Mouse (Mus musculus): ENCODE results near the gene Nup50. TPM values are rescaled to one million over a fixed set of nuclear protein-coding genes. Genes with fewer than 3 reads are reported as not detected.
"Not testable (repeated sequence)": the region's sequence is repeated elsewhere in the genome, so short reads cannot be mapped to it uniquely, and the experiment has no call there.

Gene Nup50
- 67.3 and 69.8 TPM in 2 replicates for polyA plus RNA-seq (2011; ENCODE audit: insufficient read depth, insufficient read length, low read depth, missing spikeins)

- Histone ChIP-seq H3K4me3 (ENCODE audit: low read depth, low read length) (peak within 1 kb of the TSS; percentile 100), H3K27me3 (ENCODE audit: control insufficient read depth, insufficient read depth, low read length, poor library complexity, severe bottlenecking) (no peaks in the 10 kb centered on the region)
Measured at GRCm38 (mm10) chr15:84922884-84923507, at the start of gene Nup50. TSS of gene Nup50 (plus strand) at chr15:84923411.

GRCm38 (mm10) chr15:84873867-84874266, 49.3 kb upstream of the Nup50 start:
- Histone ChIP-seq H3K9me3 (replicated peaks; ENCODE audit: control insufficient read depth, insufficient read depth, low read length, poor library complexity, severe bottlenecking) (no peaks in the 10 kb centered on the region), H3K27ac (ENCODE audit: insufficient read depth, low read length) (no peak overlapping the region), H3K4me1 (ENCODE audit: control insufficient read depth, insufficient read depth, low read length) (no peaks in the 10 kb centered on the region), H3K9ac (ENCODE audit: low read depth, poor library complexity, severe bottlenecking) (no peak overlapping the region), H3K36me3 (ENCODE audit: control insufficient read depth, insufficient read depth, low read length, poor library complexity, severe bottlenecking) (no peaks in the 10 kb centered on the region), H3K27me3 (ENCODE audit: control insufficient read depth, insufficient read depth, low read length, poor library complexity, severe bottlenecking) (no peaks in the 10 kb centered on the region), H3K4me3 (ENCODE audit: low read depth, low read length) (no peak overlapping the region)
- TF ChIP-seq EP300 (IDR thresholded peaks at IDR 0.05; ENCODE audit: insufficient read depth, low read depth, low read length) (no peak), POLR2A (IDR thresholded peaks at IDR 0.05; ENCODE audit: insufficient read depth, low read length) (no peak), CTCF (IDR thresholded peaks at IDR 0.05; ENCODE audit: low read depth, low read length) (no peak)

More at GRCm38 (mm10) chr15:84922884-84923507, at the start of gene Nup50:
- Histone ChIP-seq H3K27ac (ENCODE audit: insufficient read depth, low read length) (peak within 1 kb of the TSS; percentile 38), H3K9ac (ENCODE audit: low read depth, poor library complexity, severe bottlenecking) (peak within 1 kb of the TSS; percentile 97), H3K4me1 (ENCODE audit: control insufficient read depth, insufficient read depth, low read length) (no peaks in the 10 kb centered on the region), H3K36me3 (ENCODE audit: control insufficient read depth, insufficient read depth, low read length, poor library complexity, severe bottlenecking) (peaks cover 11% of the 10 kb centered on the region), H3K9me3 (replicated peaks; ENCODE audit: control insufficient read depth, insufficient read depth, low read length, poor library complexity, severe bottlenecking) (no peaks in the 10 kb centered on the region)
- TF ChIP-seq CTCF (IDR thresholded peaks at IDR 0.05; ENCODE audit: low read depth, low read length) (no peak), POLR2A (IDR thresholded peaks at IDR 0.05; ENCODE audit: insufficient read depth, low read length) (peak; percentile 68), EP300 (IDR thresholded peaks at IDR 0.05; ENCODE audit: insufficient read depth, low read depth, low read length) (0 out of 2 replicates have a peak, but pooled peaks have one; percentile 49)

- TF ChIP-seq POLR2A (IDR thresholded peaks at IDR 0.05; ENCODE audit: insufficient read depth, low read length) (no peak), EP300 (IDR thresholded peaks at IDR 0.05; ENCODE audit: insufficient read depth, low read depth, low read length) (no peak), CTCF (IDR thresholded peaks at IDR 0.05; ENCODE audit: low read depth, low read length) (no peak)
- Histone ChIP-seq H3K9me3 (replicated peaks; ENCODE audit: control insufficient read depth, insufficient read depth, low read length, poor library complexity, severe bottlenecking) (no peaks in the 10 kb centered on the region), H3K9ac (ENCODE audit: low read depth, poor library complexity, severe bottlenecking) (no peak overlapping the region), H3K27me3 (ENCODE audit: control insufficient read depth, insufficient read depth, low read length, poor library complexity, severe bottlenecking) (no peaks in the 10 kb centered on the region), H3K4me3 (ENCODE audit: low read depth, low read length) (no peak overlapping the region), H3K36me3 (ENCODE audit: control insufficient read depth, insufficient read depth, low read length, poor library complexity, severe bottlenecking) (no peaks in the 10 kb centered on the region), H3K4me1 (ENCODE audit: control insufficient read depth, insufficient read depth, low read length) (no peaks in the 10 kb centered on the region), H3K27ac (ENCODE audit: insufficient read depth, low read length) (no peak overlapping the region)
Measured at GRCm38 (mm10) chr15:84877029-84877815, 46.0 kb upstream of the Nup50 start.

GRCm38 (mm10) chr15:84888066-84888465, 35.1 kb upstream of the Nup50 start:
- TF ChIP-seq EP300 (IDR thresholded peaks at IDR 0.05; ENCODE audit: insufficient read depth, low read depth, low read length) (no peak), CTCF (IDR thresholded peaks at IDR 0.05; ENCODE audit: low read depth, low read length) (no peak), POLR2A (IDR thresholded peaks at IDR 0.05; ENCODE audit: insufficient read depth, low read length) (no peak)
- no peak overlapping the region for H3K27ac ChIP-seq (ENCODE audit: insufficient read depth, low read length)
- H3K9me3 ChIP-seq (replicated peaks; ENCODE audit: control insufficient read depth, insufficient read depth, low read length, poor library complexity, severe bottlenecking) = no peaks in the 10 kb centered on the region
- H3K9ac ChIP-seq (ENCODE audit: low read depth, poor library complexity, severe bottlenecking) = no peak overlapping the region
- H3K36me3 ChIP-seq (ENCODE audit: control insufficient read depth, insufficient read depth, low read length, poor library complexity, severe bottlenecking) = no peaks in the 10 kb centered on the region
- H3K4me1 ChIP-seq (ENCODE audit: control insufficient read depth, insufficient read depth, low read length) = no peaks in the 10 kb centered on the region
- H3K27me3 ChIP-seq (ENCODE audit: control insufficient read depth, insufficient read depth, low read length, poor library complexity, severe bottlenecking) = no peaks in the 10 kb centered on the region
- H3K4me3 ChIP-seq (ENCODE audit: low read depth, low read length) = no peak overlapping the region

- Histone ChIP-seq H3K27ac (ENCODE audit: insufficient read depth, low read length) (no peak overlapping the region), H3K9me3 (replicated peaks; ENCODE audit: control insufficient read depth, insufficient read depth, low read length, poor library complexity, severe bottlenecking) (peaks cover 12% of the 10 kb centered on the region), H3K9ac (ENCODE audit: low read depth, poor library complexity, severe bottlenecking) (no peak overlapping the region), H3K4me3 (ENCODE audit: low read depth, low read length) (no peak overlapping the region), H3K4me1 (ENCODE audit: control insufficient read depth, insufficient read depth, low read length) (peaks cover 1% of the 10 kb centered on the region), H3K36me3 (ENCODE audit: control insufficient read depth, insufficient read depth, low read length, poor library complexity, severe bottlenecking) (no peaks in the 10 kb centered on the region), H3K27me3 (ENCODE audit: control insufficient read depth, insufficient read depth, low read length, poor library complexity, severe bottlenecking) (no peaks in the 10 kb centered on the region)
- TF ChIP-seq EP300 (IDR thresholded peaks at IDR 0.05; ENCODE audit: insufficient read depth, low read depth, low read length) = no peak
Measured at GRCm38 (mm10) chr15:84891246-84891645, 32.0 kb upstream of the Nup50 start.

GRCm38 (mm10) chr15:84891658-84892057, 31.6 kb upstream of the Nup50 start:
- H3K27me3 ChIP-seq (ENCODE audit: control insufficient read depth, insufficient read depth, low read length, poor library complexity, severe bottlenecking) = no peaks in the 10 kb centered on the region
- H3K9me3 ChIP-seq (replicated peaks; ENCODE audit: control insufficient read depth, insufficient read depth, low read length, poor library complexity, severe bottlenecking) = peaks cover 12% of the 10 kb centered on the region
- no peak overlapping the region for H3K9ac ChIP-seq (ENCODE audit: low read depth, poor library complexity, severe bottlenecking)
- H3K36me3 ChIP-seq (ENCODE audit: control insufficient read depth, insufficient read depth, low read length, poor library complexity, severe bottlenecking) = no peaks in the 10 kb centered on the region
- H3K4me3 ChIP-seq (ENCODE audit: low read depth, low read length) = no peak overlapping the region
- TF ChIP-seq CTCF (IDR thresholded peaks at IDR 0.05; ENCODE audit: low read depth, low read length) (peak; percentile 66), POLR2A (IDR thresholded peaks at IDR 0.05; ENCODE audit: insufficient read depth, low read length) (no peak), EP300 (IDR thresholded peaks at IDR 0.05; ENCODE audit: insufficient read depth, low read depth, low read length) (no peak)
- H3K27ac ChIP-seq (ENCODE audit: insufficient read depth, low read length) = no peak overlapping the region
- peaks cover 2% of the 10 kb centered on the region for H3K4me1 ChIP-seq (ENCODE audit: control insufficient read depth, insufficient read depth, low read length)

GRCm38 (mm10) chr15:84896216-84896615, 27.0 kb upstream of the Nup50 start:
- peaks cover 12% of the 10 kb centered on the region for H3K9me3 ChIP-seq (replicated peaks; ENCODE audit: control insufficient read depth, insufficient read depth, low read length, poor library complexity, severe bottlenecking)
- H3K4me3 ChIP-seq (ENCODE audit: low read depth, low read length); H3K27ac ChIP-seq (ENCODE audit: insufficient read depth, low read length); H3K27me3 ChIP-seq (ENCODE audit: control insufficient read depth, insufficient read depth, low read length, poor library complexity, severe bottlenecking); H3K9ac ChIP-seq (ENCODE audit: low read depth, poor library complexity, severe bottlenecking); H3K36me3 ChIP-seq (ENCODE audit: control insufficient read depth, insufficient read depth, low read length, poor library complexity, severe bottlenecking); H3K4me1 ChIP-seq (ENCODE audit: control insufficient read depth, insufficient read depth, low read length): not testable (repeated sequence)

Measured in ES-Bruce4 (cell line).